Mouse (Mus musculus): ENCODE data around the gene Gsn.

DNA sequence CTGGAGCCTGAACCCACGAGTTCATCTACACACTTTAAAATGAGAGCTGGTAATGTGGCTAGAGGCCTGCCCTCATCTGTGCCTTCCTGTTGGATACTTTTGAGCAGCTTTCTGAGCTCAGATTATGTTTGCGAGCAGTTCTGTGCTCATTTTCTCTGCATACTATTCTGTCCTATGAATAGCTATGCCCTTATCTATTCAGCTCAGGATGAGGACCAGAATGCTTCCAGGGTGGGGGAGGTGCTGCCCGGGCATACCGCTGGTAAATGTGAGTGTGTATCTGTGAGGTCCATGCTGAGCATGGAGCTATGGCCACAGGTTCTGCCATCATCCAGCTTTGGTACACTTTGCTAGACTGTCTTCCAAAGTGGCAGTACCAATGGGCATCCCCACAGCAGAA lies 61.4 kb downstream of the Gsn start:
- TF ChIP-seq ZNF384 (IDR thresholded peaks at IDR 0.05; ENCODE audit: low read depth, low read length) (no peak), CTCF (conservative IDR thresholded peaks at IDR 0.05 in 1 of 2, IDR thresholded peaks at IDR 0.05 in 1 of 2; ENCODE audit: low read depth in 2 of 2, low read length in 2 of 2) (no peak), BHLHE40 (IDR thresholded peaks at IDR 0.05; ENCODE audit: low read depth, low read length) (no peak), E2F4 (IDR thresholded peaks at IDR 0.05; ENCODE audit: insufficient replicate concordance, low read depth, low read length) (no peak), USF1 (IDR thresholded peaks at IDR 0.05; ENCODE audit: low read depth, low read length) (no peak), JUND (conservative IDR thresholded peaks at IDR 0.05; ENCODE audit: low read depth, low read length) (no peak), HCFC1 (IDR thresholded peaks at IDR 0.05; ENCODE audit: low read depth, low read length) (no peak), ETS1 (conservative IDR thresholded peaks at IDR 0.05; ENCODE audit: low read depth, low read length) (no peak), UBTF (IDR thresholded peaks at IDR 0.05; ENCODE audit: low read depth, low read length) (no peak), GABPA (IDR thresholded peaks at IDR 0.05; ENCODE audit: insufficient replicate concordance, low read depth, low read length) (no peak), POLR2A (IDR thresholded peaks at IDR 0.05; ENCODE audit: low read depth, low read length) (no peak), ZMIZ1 (IDR thresholded peaks at IDR 0.05; ENCODE audit: low read depth, low read length) (no peak)
